Mouse (Mus musculus) limb, embryonic 14.5 days (tissue): ENCODE data around the gene Fam193a. TPM values are rescaled to one million over a fixed set of nuclear protein-coding genes. Genes with fewer than 3 reads are reported as not detected.

ENCODE experiments used
- ATAC-seq: fragments of 200-750 bp; cut with Nextera tagmentation; 2 replicates; pipeline ENCODE4 v1.8.0; 2017; ENCODE audit warnings: low read depth, moderate number of reproducible peaks, moderate TSS enrichment; ENCODE audit not compliant: low FRiP score
- DNase-seq: peaks from one replicate; pipeline ENCODE4 v3.0.0-alpha.2; 2015; ENCODE audit warnings: low spot score
- H3K27ac ChIP-seq: fragments of 300-500 bp; sonication (generic); replicated peaks from 2 replicates; pipeline ENCODE4 v1.5.1; 2014; ENCODE audit warnings: low read depth, mild to moderate bottlenecking, low read length, moderate library complexity, mixed read lengths
- H3K27me3 ChIP-seq: fragments of 300-500 bp; sonication (generic); 2 replicates; pipeline ENCODE4 v1.6.1; 2014; ENCODE audit warnings: low read length, mixed read lengths; ENCODE audit not compliant: control insufficient read depth, insufficient read depth
- H3K36me3 ChIP-seq: fragments of 300-500 bp; sonication (generic); 2 replicates; pipeline ENCODE4 v1.6.1; 2014; ENCODE audit warnings: mild to moderate bottlenecking, low read length, moderate library complexity, mixed read lengths; ENCODE audit not compliant: control insufficient read depth, insufficient read depth
- H3K4me1 ChIP-seq: fragments of 300-500 bp; sonication (generic); 2 replicates; pipeline ENCODE4 v1.6.1; 2014; ENCODE audit warnings: antibody characterized with exemption, low read length, mixed read lengths; ENCODE audit not compliant: control insufficient read depth, insufficient read depth
- H3K4me2 ChIP-seq: fragments of 300-500 bp; sonication (generic); replicated peaks from 2 replicates; pipeline ENCODE4 v1.6.1; 2014; ENCODE audit warnings: low read depth, mild to moderate bottlenecking, low read length, moderate library complexity; ENCODE audit not compliant: severe bottlenecking
- H3K4me3 ChIP-seq: fragments of 300-500 bp; sonication (generic); replicated peaks from 2 replicates; pipeline ENCODE4 v1.5.1; 2014; ENCODE audit warnings: low read length
- H3K9ac ChIP-seq: fragments of 300-500 bp; sonication (generic); 2 replicates; pipeline ENCODE4 v1.6.1; 2014; ENCODE audit warnings: mild to moderate bottlenecking, low read depth, low read length, moderate library complexity; ENCODE audit not compliant: severe bottlenecking
- H3K9me3 ChIP-seq: fragments of 300-500 bp; sonication (generic); 2 replicates; pipeline ENCODE4 v1.6.1; 2016; ENCODE audit warnings: low read length; ENCODE audit not compliant: control insufficient read depth
- POLR2A ChIP-seq: fragments of 200-500 bp; IDR thresholded peaks from 2 replicates; pipeline ENCODE4 v1.8.0; 2012; ENCODE audit warnings: inconsistent platforms, mild to moderate bottlenecking, moderate library complexity, borderline replicate concordance; ENCODE audit not compliant: insufficient read depth, insufficient read length; ENCODE audit errors: extremely low read depth
- WGBS: fragments of 180-500 bp; shearing (Covaris S2); extraction: QIAGEN DNeasy Blood & Tissue Kit; methylation state at CpG from one replicate; pipeline ENCODE4 v1.1.7; 2014; 5-methylcytosine and 5-hydroxymethylcytosine counted together
- polyA plus RNA-seq, 2 experiments: library from polyadenylated mRNA; depleted of rRNA in 1 of 2; stranded (reverse) in 1 of 2; unstranded in 1 of 2; fragments of >200 nt; fragmentation: Nextera tagmentation in 1 of 2; extraction: Ambion mirVana in 1 of 2; gene quantifications; 2 replicates each; pipeline versions ENCODE4 v1.2.1 to v1.2.3; 2012 to 2014

Fam193a gene
- polyA plus RNA-seq, 2 experiments: 16.6 to 57.5 TPM

DNA sequence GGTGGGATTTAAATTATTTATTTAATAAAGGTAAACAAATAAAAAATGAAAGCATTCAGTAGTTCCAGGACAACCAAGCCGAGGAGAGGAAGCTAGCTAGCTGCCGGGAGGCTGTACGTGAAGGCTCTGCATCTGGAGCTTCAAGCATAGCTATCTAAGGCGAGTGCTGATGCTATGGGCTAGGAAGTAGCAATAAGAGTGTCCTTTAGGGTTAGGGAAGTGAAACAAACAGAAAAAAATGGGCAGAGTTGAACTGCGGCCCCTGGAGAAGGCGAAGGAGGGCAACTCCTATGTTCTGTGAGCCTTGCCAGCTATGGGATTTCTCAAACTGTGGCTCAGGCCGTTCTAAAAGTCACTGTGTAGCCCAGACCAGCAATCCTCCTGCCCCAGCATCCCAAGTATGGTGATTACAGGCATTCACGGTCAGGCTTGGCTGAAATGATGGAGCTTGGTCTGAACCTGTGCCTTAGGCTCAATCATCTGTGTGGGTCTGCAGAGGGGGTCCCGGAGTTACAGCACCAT lies 149.7 kb downstream of the Fam193a start:
- Histone ChIP-seq H3K27me3 (no peaks in the 10 kb centered on the region), H3K9me3 (no peaks in the 10 kb centered on the region), H3K4me1 (peaks cover under 1% of the 10 kb centered on the region; the same call in 1 of the 2 replicates), H3K9ac (no peak overlapping the region), H3K4me2 (no peak overlapping the region), H3K4me3 (no peak overlapping the region), H3K36me3 (no peaks in the 10 kb centered on the region), H3K27ac (no peak overlapping the region)
- ATAC-seq (no peak), DNase-seq (no peak)
- 81% methylated on average over 9 of the region's 9 CpGs for WGBS
- TF ChIP-seq POLR2A: no peak

DNA sequence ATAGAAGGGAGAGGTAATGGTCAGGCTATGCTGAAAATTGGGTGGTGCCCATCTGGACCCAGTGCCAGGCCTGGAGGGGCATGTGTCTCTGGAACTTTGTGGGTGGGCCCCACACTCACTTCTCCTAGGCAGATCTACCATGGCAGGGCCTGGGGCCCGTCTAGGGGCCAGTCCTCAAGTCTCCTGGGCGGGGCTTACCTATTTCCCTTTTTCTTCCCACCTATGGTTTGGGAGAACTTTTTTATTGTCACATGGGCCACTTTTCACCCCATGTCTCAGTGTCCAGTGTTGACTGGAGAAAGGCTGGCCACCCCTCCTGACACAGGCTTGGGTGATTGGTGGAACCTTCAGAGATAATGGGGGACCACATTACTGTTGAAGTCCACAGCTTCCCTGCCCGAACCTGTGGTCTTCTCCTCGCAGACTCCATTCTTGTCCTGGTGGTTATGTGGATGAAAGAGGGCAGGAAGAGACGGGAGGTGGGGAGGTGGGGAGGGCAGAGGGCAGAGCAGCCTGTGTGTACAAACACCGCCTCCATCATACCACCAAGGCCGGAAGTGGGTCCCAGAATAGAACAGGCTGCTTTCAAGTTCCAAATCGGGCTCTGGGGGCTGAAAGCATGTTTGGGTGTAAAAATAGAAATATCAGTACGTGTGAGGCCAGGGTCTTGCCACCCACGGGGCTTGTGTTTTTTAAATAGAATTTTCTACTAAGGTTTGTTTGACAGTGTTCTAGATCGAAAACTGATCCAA lies 150.9 kb downstream of the Fam193a start:
- Histone ChIP-seq H3K9me3 (no peaks in the 10 kb centered on the region), H3K4me1 (no peaks in the 10 kb centered on the region), H3K4me2 (no peak overlapping the region), H3K4me3 (no peak overlapping the region), H3K27me3 (no peaks in the 10 kb centered on the region), H3K36me3 (no peaks in the 10 kb centered on the region), H3K9ac (no peak overlapping the region), H3K27ac (no peak overlapping the region)
- WGBS: 76% methylated on average over 11 of the region's 11 CpGs
- ATAC-seq: no peak
- no peak for DNase-seq
- no peak for TF ChIP-seq POLR2A

DNA sequence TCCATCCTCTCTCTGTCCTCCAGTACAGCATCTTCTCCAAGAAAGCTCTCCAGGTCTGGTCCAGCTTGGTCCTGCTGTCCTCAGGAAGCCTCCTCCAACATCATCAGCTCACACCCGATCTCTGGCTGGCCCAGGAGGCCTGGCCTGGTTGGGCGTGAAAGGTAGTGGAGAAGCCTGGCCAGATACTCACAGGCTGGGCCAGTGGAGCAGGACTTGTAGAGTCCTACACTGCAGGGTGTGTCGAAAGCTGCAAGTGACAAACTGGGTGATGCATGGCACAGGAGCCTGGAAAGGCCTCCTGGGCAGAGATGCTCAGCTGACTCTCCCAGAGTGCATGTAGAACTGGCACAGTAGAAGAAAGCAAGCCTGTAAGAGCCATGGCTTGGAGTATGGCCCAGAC lies 151.6 kb downstream of the Fam193a start:
- H3K4me1 ChIP-seq: no peaks in the 10 kb centered on the region
- 89% methylated on average over 3 of the region's 3 CpGs for WGBS

DNA sequence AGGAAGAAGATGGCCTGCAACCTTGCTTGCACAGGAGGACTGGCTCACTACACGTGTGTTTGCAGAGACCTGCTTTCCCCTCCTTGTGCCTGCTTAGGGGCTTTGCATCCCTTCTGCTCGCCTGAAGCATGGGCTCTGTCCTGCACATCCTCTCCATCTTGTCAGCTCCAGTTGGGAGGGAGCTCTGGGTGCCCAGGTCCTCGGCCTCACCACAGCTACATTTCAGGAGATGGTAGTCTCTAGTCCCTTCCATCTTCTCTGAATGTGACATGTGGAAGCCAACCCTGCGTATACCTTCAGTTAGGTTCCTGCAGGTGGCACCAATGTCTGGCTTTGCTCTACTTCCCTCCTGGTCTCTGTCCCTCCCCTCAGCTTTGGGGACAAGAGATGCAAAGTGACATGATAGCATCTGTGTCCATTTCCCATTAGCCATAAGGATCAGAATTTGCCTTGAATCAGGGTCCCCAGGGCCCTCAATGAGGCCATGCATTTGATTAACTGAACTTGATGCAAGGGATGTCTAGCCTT lies 154.3 kb downstream of the Fam193a start:
- no peaks in the 10 kb centered on the region for H3K9me3 ChIP-seq
- DNase-seq (no peak), ATAC-seq (no peak)
- no peak overlapping the region for H3K4me2 ChIP-seq
- no peak overlapping the region for H3K9ac ChIP-seq
- H3K36me3 ChIP-seq: no peaks in the 10 kb centered on the region
- no peak overlapping the region for H3K27ac ChIP-seq
- H3K4me3 ChIP-seq: no peak overlapping the region
- no peak for TF ChIP-seq POLR2A
- H3K4me1 ChIP-seq: no peaks in the 10 kb centered on the region
- 62% methylated on average over 3 of the region's 4 CpGs for WGBS
- H3K27me3 ChIP-seq: no peaks in the 10 kb centered on the region

More for the DNA sequence above, 151.6 kb downstream of the Fam193a start:
- Histone ChIP-seq H3K27ac (no peak overlapping the region), H3K4me3 (no peak overlapping the region), H3K9ac (no peak overlapping the region), H3K36me3 (no peaks in the 10 kb centered on the region), H3K9me3 (no peaks in the 10 kb centered on the region), H3K27me3 (no peaks in the 10 kb centered on the region), H3K4me2 (no peak overlapping the region)
- TF ChIP-seq POLR2A: no peak
- ATAC-seq (no peak), DNase-seq (no peak)

DNA sequence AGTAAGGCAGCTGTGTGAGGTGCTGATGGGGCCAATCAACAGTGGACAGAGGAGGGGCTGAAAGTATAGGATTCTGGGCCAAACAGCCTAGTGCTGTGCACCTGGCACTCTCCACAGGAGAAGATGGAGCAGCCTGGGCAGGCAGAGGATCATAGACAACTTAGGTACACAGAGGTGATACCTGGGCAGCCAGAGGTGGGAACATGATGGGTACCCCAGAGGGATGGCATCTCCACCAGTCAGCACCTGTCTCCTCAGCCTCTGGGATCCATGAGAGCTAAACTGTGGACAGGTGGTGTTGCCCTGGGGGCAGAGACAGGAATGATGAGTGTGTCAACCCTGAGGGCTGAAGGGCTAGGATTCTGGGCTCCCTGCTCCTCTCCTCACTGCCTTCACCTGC lies 154.8 kb downstream of the Fam193a start:
- no peak overlapping the region for H3K9ac ChIP-seq
- no peak for DNase-seq
- no peaks in the 10 kb centered on the region for H3K9me3 ChIP-seq
- TF ChIP-seq POLR2A: no peak
- no peaks in the 10 kb centered on the region for H3K4me1 ChIP-seq
- no peak overlapping the region for H3K27ac ChIP-seq
- no peaks in the 10 kb centered on the region for H3K36me3 ChIP-seq
- no peaks in the 10 kb centered on the region for H3K27me3 ChIP-seq
- H3K4me2 ChIP-seq: no peak overlapping the region
- no peak for ATAC-seq
- H3K4me3 ChIP-seq: no peak overlapping the region
